Mouse (Mus musculus) kidney, embryonic 14.5 days (tissue): Measurements from ENCODE around the gene Tlr5. TPM values are rescaled to one million over a fixed set of nuclear protein-coding genes. Genes with fewer than 3 reads are reported as not detected.

Experiments used
- ATAC-seq: fragments of 200-750 bp; cut with Nextera tagmentation; 2 replicates; pipeline ENCODE4 v1.8.0; 2017; ENCODE audit warnings: moderate number of reproducible peaks, mild to moderate bottlenecking, moderate TSS enrichment, moderate library complexity; ENCODE audit not compliant: low FRiP score, low TSS enrichment
- H3K27ac ChIP-seq: fragments of 300-500 bp; sonication (generic); 2 replicates; pipeline ENCODE4 v1.5.1; 2014; ENCODE audit warnings: low read depth, mild to moderate bottlenecking, low read length, moderate library complexity, mixed read lengths
- H3K27me3 ChIP-seq: fragments of 300-500 bp; sonication (generic); 2 replicates; pipeline ENCODE4 v1.6.1; 2014; ENCODE audit warnings: mild to moderate bottlenecking, low read length; ENCODE audit not compliant: control insufficient read depth, insufficient read depth
- H3K36me3 ChIP-seq: fragments of 300-500 bp; sonication (generic); 2 replicates; pipeline ENCODE4 v1.6.1; 2014; ENCODE audit warnings: low read length, mixed read lengths; ENCODE audit not compliant: control insufficient read depth, insufficient read depth
- H3K4me1 ChIP-seq: fragments of 300-500 bp; sonication (generic); 2 replicates; pipeline ENCODE4 v1.6.1; 2014; ENCODE audit warnings: low read length, mixed read lengths; ENCODE audit not compliant: control insufficient read depth, insufficient read depth
- H3K4me2 ChIP-seq: fragments of 300-500 bp; sonication (generic); replicated peaks from 2 replicates; pipeline ENCODE4 v1.6.1; 2014; ENCODE audit warnings: low read depth, mild to moderate bottlenecking, low read length
- H3K4me3 ChIP-seq: fragments of 300-500 bp; sonication (generic); 2 replicates; pipeline ENCODE4 v1.5.1; 2014; ENCODE audit warnings: mild to moderate bottlenecking, low read length
- H3K9ac ChIP-seq: fragments of 300-500 bp; sonication (generic); 2 replicates; pipeline ENCODE4 v1.6.1; 2014; ENCODE audit warnings: low read depth, mild to moderate bottlenecking, low read length, moderate library complexity
- H3K9me3 ChIP-seq: fragments of 300-500 bp; sonication (generic); 2 replicates; pipeline ENCODE4 v1.6.1; 2016; ENCODE audit warnings: low read length; ENCODE audit not compliant: control insufficient read depth
- WGBS: fragments of 180-500 bp; shearing (Covaris S2); extraction: QIAGEN DNeasy Blood & Tissue Kit; methylation state at CpG from one replicate; pipeline ENCODE4 v1.1.7; 2014; 5-methylcytosine and 5-hydroxymethylcytosine counted together
- polyA plus RNA-seq: library from polyadenylated mRNA; unstranded; fragments of >200 nt; fragmentation: Nextera tagmentation; extraction: Ambion mirVana; gene quantifications from 2 replicates; pipeline ENCODE4 v1.2.1, GENCODE M21; 2014

The Tlr5 gene
- polyA plus RNA-seq, 1 experiment from 2014 or later, result 1.1 TPM

GRCm38 (mm10) chr1:182945561-182945960, 9.0 kb upstream of the Tlr5 start:
- no peaks in the 10 kb centered on the region for H3K36me3 ChIP-seq
- H3K27me3 ChIP-seq, result no peaks in the 10 kb centered on the region
- no peak overlapping the region for H3K9ac ChIP-seq
- no peak for ATAC-seq
- H3K4me1 ChIP-seq, result no peaks in the 10 kb centered on the region
- no peak overlapping the region for H3K4me3 ChIP-seq
- no peak overlapping the region for H3K4me2 ChIP-seq
- 79% methylated on average over 6 of the region's 6 CpGs for WGBS
- H3K9me3 ChIP-seq, result no peaks in the 10 kb centered on the region
- no peak overlapping the region for H3K27ac ChIP-seq

GRCm38 (mm10) chr1:182951298-182951697, 3.3 kb upstream of the Tlr5 start:
- 68% methylated on average over 9 of the region's 9 CpGs for WGBS
- ATAC-seq, result no peak
- H3K9me3 ChIP-seq, result no peaks in the 10 kb centered on the region
- H3K4me2 ChIP-seq, result no peak overlapping the region
- no peak overlapping the region for H3K27ac ChIP-seq
- no peaks in the 10 kb centered on the region; the same call in 1 of the 2 replicates for H3K27me3 ChIP-seq
- H3K4me1 ChIP-seq, result peaks cover 10% of the 10 kb centered on the region; the same call in 1 of the 2 replicates
- H3K4me3 ChIP-seq, result no peak overlapping the region
- H3K36me3 ChIP-seq, result no peaks in the 10 kb centered on the region
- H3K9ac ChIP-seq, result no peak overlapping the region

GRCm38 (mm10) chr1:182953165-182953564, 1.4 kb upstream of the Tlr5 start:
- Histone ChIP-seq H3K36me3 (no peaks in the 10 kb centered on the region), H3K9me3 (no peaks in the 10 kb centered on the region), H3K4me2 (no peak overlapping the region), H3K4me3 (no peak overlapping the region), H3K27ac (no peak overlapping the region), H3K27me3 (no peaks in the 10 kb centered on the region; the same call in 1 of the 2 replicates), H3K4me1 (peaks cover 16% of the 10 kb centered on the region), H3K9ac (no peak overlapping the region)
- WGBS, result 34% methylated on average over 3 of the region's 3 CpGs
- ATAC-seq, result no peak

DNA sequence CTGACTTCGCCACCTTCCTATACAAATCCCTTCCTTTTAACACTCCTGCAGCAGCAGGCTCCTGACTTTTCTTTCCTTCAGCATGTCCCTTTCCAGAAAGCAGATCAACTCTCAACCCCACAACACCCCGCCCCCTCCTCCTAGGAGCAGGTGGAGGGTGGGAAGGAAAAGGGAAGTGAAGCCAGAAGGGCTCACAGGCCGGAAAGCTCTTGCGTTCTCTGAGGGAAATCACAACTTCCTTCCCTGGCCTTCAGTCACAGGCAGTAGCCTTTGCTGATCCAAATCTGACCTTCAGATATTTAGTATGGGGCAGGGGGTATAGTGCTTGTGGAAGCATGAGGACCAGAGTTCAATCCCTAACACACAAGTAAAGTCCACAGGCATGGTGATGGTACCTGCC, 921 bp upstream of the Tlr5 start:
- H3K4me1 ChIP-seq, result peaks cover 17% of the 10 kb centered on the region
- H3K27me3 ChIP-seq, result no peaks in the 10 kb centered on the region; the same call in 1 of the 2 replicates
- H3K9ac ChIP-seq, result no peak overlapping the region
- no peak for ATAC-seq
- H3K9me3 ChIP-seq, result no peaks in the 10 kb centered on the region
- WGBS, result 60% methylated on average over 4 of the region's 4 CpGs
- H3K4me3 ChIP-seq, result no peak overlapping the region
- no peaks in the 10 kb centered on the region for H3K36me3 ChIP-seq
- H3K4me2 ChIP-seq, result no peak overlapping the region
- no peak overlapping the region for H3K27ac ChIP-seq

GRCm38 (mm10) chr1:182955047-182955620, 546 bp downstream of the Tlr5 start:
- peaks cover 26% of the 10 kb centered on the region for H3K4me1 ChIP-seq
- peak overlapping the region; percentile 63 for H3K9ac ChIP-seq
- no peak overlapping the region for H3K27ac ChIP-seq
- H3K9me3 ChIP-seq, result no peaks in the 10 kb centered on the region
- no peak for ATAC-seq
- 11% methylated on average over 15 of the region's 15 CpGs for WGBS
- H3K27me3 ChIP-seq, result no peaks in the 10 kb centered on the region; the same call in 1 of the 2 replicates
- H3K4me3 ChIP-seq, result peak overlapping the region; percentile 45
- H3K4me2 ChIP-seq, result peak overlapping the region; percentile 74
- H3K36me3 ChIP-seq, result no peaks in the 10 kb centered on the region

DNA sequence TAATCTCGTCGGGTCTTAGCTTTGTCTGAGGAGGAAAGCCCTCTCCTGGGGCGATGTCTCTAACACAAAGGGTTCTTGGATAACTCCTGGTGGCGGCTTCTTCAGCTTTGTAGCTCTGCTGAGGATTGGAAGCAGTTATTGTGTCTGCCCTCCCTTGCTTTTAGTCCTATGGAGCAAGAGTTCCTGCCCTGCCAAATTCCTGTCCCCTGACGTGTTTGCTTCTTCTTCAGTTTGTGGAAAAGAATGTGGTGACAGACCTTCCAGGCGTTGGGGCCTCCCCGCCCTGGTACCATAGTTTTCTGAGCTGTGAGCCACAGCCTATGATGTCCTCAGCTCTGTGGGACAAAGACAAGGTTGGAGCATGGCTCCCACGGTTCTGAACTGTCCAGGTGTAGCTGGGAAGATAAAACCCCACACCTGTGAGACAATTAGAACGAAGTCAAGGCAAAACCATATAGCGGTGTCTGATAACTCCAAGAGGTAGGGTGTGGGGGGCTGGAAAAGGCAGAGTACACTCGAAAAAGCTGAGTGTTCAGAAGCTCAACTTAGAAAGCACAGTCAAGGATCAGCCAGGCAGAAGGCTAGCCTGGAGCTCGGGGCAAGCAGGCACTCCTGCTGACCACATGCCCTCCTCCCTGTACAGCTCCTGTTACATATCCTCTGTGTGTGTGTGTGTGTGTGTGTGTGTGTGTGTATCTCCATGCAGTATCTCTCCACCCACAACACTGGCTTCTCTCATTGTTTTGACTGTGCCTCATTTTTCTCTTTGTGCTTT, 1.8 kb downstream of the Tlr5 start:
- H3K9ac ChIP-seq, result no peak overlapping the region; the same call in 1 of the 2 replicates
- H3K4me2 ChIP-seq, result no peak overlapping the region
- no peak for ATAC-seq
- no peaks in the 10 kb centered on the region; the same call in 1 of the 2 replicates for H3K27me3 ChIP-seq
- WGBS, result 76% methylated on average over 12 of the region's 12 CpGs
- peaks cover 26% of the 10 kb centered on the region for H3K4me1 ChIP-seq
- H3K36me3 ChIP-seq, result no peaks in the 10 kb centered on the region
- no peaks in the 10 kb centered on the region for H3K9me3 ChIP-seq
- H3K27ac ChIP-seq, result no peak overlapping the region
- no peak overlapping the region for H3K4me3 ChIP-seq

DNA sequence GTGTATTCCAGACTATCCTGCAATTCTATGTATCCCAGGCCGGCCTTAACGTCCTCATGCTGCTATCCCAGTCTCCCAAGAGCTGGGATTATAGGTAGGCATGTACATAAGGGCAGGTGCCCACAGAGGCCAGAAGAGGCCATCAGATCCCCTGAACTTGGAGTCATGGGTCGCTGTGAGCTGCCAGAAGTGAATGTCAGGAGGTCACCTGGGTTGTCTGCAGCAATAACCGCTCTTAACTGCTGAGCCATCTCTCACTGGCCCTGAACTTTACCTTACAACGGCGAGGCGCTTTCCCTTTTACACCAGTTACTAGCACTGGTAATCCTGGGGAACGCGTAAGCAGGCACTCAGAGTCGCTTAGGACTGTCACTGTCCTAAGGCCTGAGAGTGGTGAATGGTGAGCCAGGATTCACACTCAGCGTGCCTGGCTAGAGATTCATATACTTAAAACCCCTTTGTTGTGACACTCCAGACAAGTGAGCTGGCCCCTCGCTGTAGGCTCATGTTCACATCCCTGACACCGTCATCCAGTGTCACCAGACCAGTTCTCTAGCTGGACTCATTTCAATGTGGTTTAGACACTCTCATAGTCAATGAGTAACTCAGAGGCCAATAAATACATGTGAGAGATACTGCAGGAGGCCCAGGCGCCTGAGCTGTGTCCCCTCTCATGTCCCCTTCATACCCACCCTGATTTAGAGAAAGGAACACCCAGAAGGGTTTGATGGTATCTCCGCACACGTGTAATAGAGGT, 2.6 kb downstream of the Tlr5 start:
- Histone ChIP-seq H3K4me3 (no peak overlapping the region), H3K27me3 (no peaks in the 10 kb centered on the region; the same call in 1 of the 2 replicates), H3K36me3 (no peaks in the 10 kb centered on the region), H3K4me1 (peaks cover 26% of the 10 kb centered on the region), H3K4me2 (no peak overlapping the region), H3K9me3 (no peaks in the 10 kb centered on the region), H3K27ac (no peak overlapping the region), H3K9ac (no peak overlapping the region)
- no peak for ATAC-seq
- 79% methylated on average over 16 of the region's 16 CpGs for WGBS

- Histone ChIP-seq H3K27ac (no peak overlapping the region), H3K4me2 (no peak overlapping the region), H3K27me3 (no peaks in the 10 kb centered on the region; the same call in 1 of the 2 replicates), H3K4me3 (no peak overlapping the region), H3K4me1 (peaks cover 26% of the 10 kb centered on the region), H3K9ac (no peak overlapping the region), H3K36me3 (no peaks in the 10 kb centered on the region), H3K9me3 (no peaks in the 10 kb centered on the region)
- ATAC-seq, result no peak
- 74% methylated on average over 13 of the region's 13 CpGs for WGBS
Measured at GRCm38 (mm10) chr1:182957826-182958544, 3.4 kb downstream of the Tlr5 start.
